Comparison of ENCODE assay signal across 8 mouse cellular contexts in genomic region chr7:142656055-142656454, GRCm38 (mm10). TPM values are rescaled to one million over a fixed set of nuclear protein-coding genes. Genes with fewer than 3 reads are reported as not detected.
A peak's percentile ranks its signal among the peaks of the same experiment; 100 is the strongest.
DNase-seq lines count a peak whose midpoint lies in the region; ATAC-seq and TF ChIP-seq lines count a peak whose summit lies in the region.

No protein-coding gene starts in this region.

- 29% methylated on average over 4 of the region's 4 CpGs for WGBS in forebrain, embryonic 11.5 days
- 40% methylated on average over 4 of the region's 4 CpGs for WGBS in forebrain, postnatal 0 days
- 56% methylated on average over 4 of the region's 4 CpGs for WGBS in lung, postnatal 0 days
- 28% methylated on average over 3 of the region's 4 CpGs for WGBS in limb, embryonic 14.5 days
- 43% methylated on average over 4 of the region's 4 CpGs for WGBS in stomach, postnatal 0 days

- H3K27ac ChIP-seq in forebrain, embryonic 11.5 days (ENCODE audit: low read depth, low read length) = no peak overlapping the region
- H3K27ac ChIP-seq in forebrain, postnatal 0 days (ENCODE audit: low read depth, low read length) = no peak overlapping the region
- H3K27ac ChIP-seq in lung, postnatal 0 days (ENCODE audit: low read length) = no peak overlapping the region
- H3K27ac ChIP-seq in limb, embryonic 14.5 days (replicated peaks; ENCODE audit: low read depth, low read length) = peak overlapping the region; percentile 72; the same call in 1 of the 2 replicates
- no peak overlapping the region for H3K27ac ChIP-seq in stomach, postnatal 0 days (replicated peaks)

- peak; percentile 55 for DNase-seq in forebrain, embryonic 11.5 days (ENCODE audit: low spot score)
- DNase-seq in forebrain, postnatal 0 days = no peak
- peak; percentile 18 for DNase-seq in lung, postnatal 0 days (ENCODE audit: low spot score)
- DNase-seq in lung, postnatal 10 days = no peak
- DNase-seq in limb, embryonic 14.5 days (ENCODE audit: low spot score) = peak; percentile 77
- DNase-seq in stomach, postnatal 0 days (ENCODE audit: low spot score) = peak; percentile 63
- DNase-seq in frontal cortex, postnatal 14 days (ENCODE audit: low spot score in 2 of 2) = no peak
- no peak for DNase-seq in cerebellum, adult 11-12 months

- TF ChIP-seq CTCF in forebrain, postnatal 0 days (IDR thresholded peaks at IDR 0.05; ENCODE audit: low read depth) = no peak
- no peak for TF ChIP-seq CTCF in lung, postnatal 0 days (IDR thresholded peaks at IDR 0.05)
- TF ChIP-seq CTCF in stomach, postnatal 0 days (IDR thresholded peaks at IDR 0.05; ENCODE audit: low read depth) = no peak

- no peaks in the 10 kb centered on the region for H3K36me3 ChIP-seq in forebrain, embryonic 11.5 days (ENCODE audit: control insufficient read depth, insufficient read depth, low read length)
- no peaks in the 10 kb centered on the region for H3K36me3 ChIP-seq in forebrain, postnatal 0 days (ENCODE audit: insufficient read depth)
- no peaks in the 10 kb centered on the region for H3K36me3 ChIP-seq in lung, postnatal 0 days (ENCODE audit: insufficient read depth, low read length)
- peaks cover 57% of the 10 kb centered on the region for H3K36me3 ChIP-seq in limb, embryonic 14.5 days (ENCODE audit: control insufficient read depth, insufficient read depth, low read length)
- H3K36me3 ChIP-seq in stomach, postnatal 0 days (ENCODE audit: control insufficient read depth, insufficient read depth, low read length) = 0 out of 2 replicates have a peak, but pooled peaks cover 3% of the 10 kb centered on the region

- H3K4me1 ChIP-seq in forebrain, embryonic 11.5 days (replicated peaks; ENCODE audit: control insufficient read depth, insufficient read depth, low read length) = peaks cover 12% of the 10 kb centered on the region
- no peaks in the 10 kb centered on the region for H3K4me1 ChIP-seq in forebrain, postnatal 0 days (ENCODE audit: insufficient read depth)
- no peaks in the 10 kb centered on the region; the same call in 1 of the 2 replicates for H3K4me1 ChIP-seq in lung, postnatal 0 days (ENCODE audit: insufficient read depth, low read depth, low read length)
- no peaks in the 10 kb centered on the region for H3K4me1 ChIP-seq in limb, embryonic 14.5 days (ENCODE audit: control insufficient read depth, insufficient read depth, low read length)
- H3K4me1 ChIP-seq in stomach, postnatal 0 days (replicated peaks; ENCODE audit: control insufficient read depth, insufficient read depth) = no peaks in the 10 kb centered on the region

- ATAC-seq in forebrain, embryonic 11.5 days (replicated peaks; ENCODE audit: low FRiP score) = no peak
- ATAC-seq in forebrain, postnatal 0 days = no peak
- no peak for ATAC-seq in lung, postnatal 0 days
- peak; percentile 5; the same call in 1 of the 2 replicates for ATAC-seq in limb, embryonic 14.5 days (ENCODE audit: low FRiP score, low read depth)
- ATAC-seq in stomach, postnatal 0 days (ENCODE audit: low FRiP score, low TSS enrichment) = peak; percentile 36; the same call in 1 of the 2 replicates

- no peak overlapping the region for H3K4me3 ChIP-seq in forebrain, embryonic 11.5 days (ENCODE audit: low read depth, low read length)
- H3K4me3 ChIP-seq in forebrain, postnatal 0 days (ENCODE audit: low read depth, low read length) = no peak overlapping the region
- no peak overlapping the region for H3K4me3 ChIP-seq in lung, postnatal 0 days (ENCODE audit: low read depth, low read length)
- peak overlapping the region; percentile 71 for H3K4me3 ChIP-seq in limb, embryonic 14.5 days (replicated peaks; ENCODE audit: low read length)
- peak overlapping the region; percentile 35; the same call in 1 of the 2 replicates for H3K4me3 ChIP-seq in stomach, postnatal 0 days (ENCODE audit: low read depth, low read length)

- TF ChIP-seq POLR2A in limb, embryonic 14.5 days (IDR thresholded peaks at IDR 0.05; ENCODE audit: borderline replicate concordance, extremely low read depth, insufficient read depth, insufficient read length) = no peak

- peaks cover 81% of the 10 kb centered on the region for H3K27me3 ChIP-seq in forebrain, embryonic 11.5 days (ENCODE audit: control insufficient read depth, insufficient read depth, low read length)
- peaks cover 80% of the 10 kb centered on the region for H3K27me3 ChIP-seq in forebrain, postnatal 0 days (ENCODE audit: insufficient read depth, low read length)
- peaks cover 50% of the 10 kb centered on the region for H3K27me3 ChIP-seq in lung, postnatal 0 days (replicated peaks; ENCODE audit: insufficient read depth, low read length)
- peaks cover 59% of the 10 kb centered on the region for H3K27me3 ChIP-seq in limb, embryonic 14.5 days (ENCODE audit: control insufficient read depth, insufficient read depth, low read length)
- peaks cover 4% of the 10 kb centered on the region for H3K27me3 ChIP-seq in stomach, postnatal 0 days (ENCODE audit: control insufficient read depth, insufficient read depth, low read length)

- H3K9me3 ChIP-seq in forebrain, embryonic 11.5 days (ENCODE audit: control insufficient read depth, low read length) = no peaks in the 10 kb centered on the region
- no peaks in the 10 kb centered on the region for H3K9me3 ChIP-seq in forebrain, postnatal 0 days (ENCODE audit: low read length)
- no peaks in the 10 kb centered on the region for H3K9me3 ChIP-seq in lung, postnatal 0 days (ENCODE audit: low read length)
- no peaks in the 10 kb centered on the region for H3K9me3 ChIP-seq in limb, embryonic 14.5 days (ENCODE audit: control insufficient read depth, low read length)
- no peaks in the 10 kb centered on the region for H3K9me3 ChIP-seq in stomach, postnatal 0 days (ENCODE audit: control insufficient read depth, low read length)

- H3K9ac ChIP-seq in forebrain, embryonic 11.5 days (ENCODE audit: low read length) = no peak overlapping the region
- no peak overlapping the region for H3K9ac ChIP-seq in forebrain, postnatal 0 days
- no peak overlapping the region for H3K9ac ChIP-seq in lung, postnatal 0 days (replicated peaks; ENCODE audit: low read depth)
- H3K9ac ChIP-seq in limb, embryonic 14.5 days (ENCODE audit: low read depth, low read length, severe bottlenecking) = peak overlapping the region; percentile 96
- H3K9ac ChIP-seq in stomach, postnatal 0 days (ENCODE audit: low read length) = no peak overlapping the region

- no peak overlapping the region for H3K4me2 ChIP-seq in forebrain, embryonic 11.5 days (ENCODE audit: low read depth, low read length, severe bottlenecking)
- no peak overlapping the region for H3K4me2 ChIP-seq in forebrain, postnatal 0 days (ENCODE audit: low read depth)
- H3K4me2 ChIP-seq in lung, postnatal 0 days (replicated peaks; ENCODE audit: low read depth, low read length) = no peak overlapping the region
- H3K4me2 ChIP-seq in limb, embryonic 14.5 days (replicated peaks; ENCODE audit: low read depth, low read length, severe bottlenecking) = peak overlapping the region; percentile 67
- peak overlapping the region; percentile 56 for H3K4me2 ChIP-seq in stomach, postnatal 0 days (replicated peaks; ENCODE audit: low read depth)

- no peak for TF ChIP-seq EP300 in lung, postnatal 0 days (IDR thresholded peaks at IDR 0.05)
- TF ChIP-seq EP300 in stomach, postnatal 0 days (optimal IDR thresholded peaks at IDR 0.05) = no peak

RNA-seq across cellular contexts. Expression of gene Igf2, which starts 10.6 kb away (rescaled TPM):
- polyA plus RNA-seq in forebrain, embryonic 11.5 days (2014; fragmentation: Nextera tagmentation; extraction: Ambion mirVana) = 121 and 141 TPM in 2 replicates
- total RNA-seq in forebrain, postnatal 0 days (2014; rRNA removed) = 152 and 288 TPM in 2 replicates
- polyA plus RNA-seq in forebrain, postnatal 0 days (2015; fragmentation: Nextera tagmentation; extraction: Ambion mirVana) = 149 and 152 TPM in 2 replicates
- 131 and 135 TPM in 2 replicates for polyA plus RNA-seq in lung, postnatal 0 days (2015; fragmentation: Nextera tagmentation; extraction: Ambion mirVana)
- 4,240 and 5,416 TPM in 2 replicates for polyA plus RNA-seq in limb, embryonic 14.5 days (2012; rRNA removed)
- 1,472 and 1,504 TPM in 2 replicates for polyA plus RNA-seq in limb, embryonic 14.5 days (2014; fragmentation: Nextera tagmentation; extraction: Ambion mirVana)
- polyA plus RNA-seq in stomach, postnatal 0 days (2015; fragmentation: Nextera tagmentation; extraction: Ambion mirVana) = 287 and 390 TPM in 2 replicates

RNA-seq across cellular contexts. Expression of gene Gm49394, which starts 13.7 kb away (rescaled TPM):
- polyA plus RNA-seq in forebrain, embryonic 11.5 days (2014; fragmentation: Nextera tagmentation; extraction: Ambion mirVana) = not detected in 2 replicates
- 0.08 TPM in 1 of 2 replicates, not detected in the other for total RNA-seq in forebrain, postnatal 0 days (2014; rRNA removed)
- 0.06 TPM in 1 of 2 replicates, not detected in the other for polyA plus RNA-seq in forebrain, postnatal 0 days (2015; fragmentation: Nextera tagmentation; extraction: Ambion mirVana)
- not detected in 2 replicates for polyA plus RNA-seq in lung, postnatal 0 days (2015; fragmentation: Nextera tagmentation; extraction: Ambion mirVana)
- 1.4 and 2.8 TPM in 2 replicates for polyA plus RNA-seq in limb, embryonic 14.5 days (2012; rRNA removed)
- polyA plus RNA-seq in limb, embryonic 14.5 days (2014; fragmentation: Nextera tagmentation; extraction: Ambion mirVana) = 0.19 and 0.41 TPM in 2 replicates
- polyA plus RNA-seq in stomach, postnatal 0 days (2015; fragmentation: Nextera tagmentation; extraction: Ambion mirVana) = not detected in 2 replicates

Comparison
In these comparisons a context has a peak if more than half of its experiments do, and no peak if none do; other contexts are left out.
1. DNase-seq: peak in forebrain, embryonic 11.5 days (single experiment), lung, postnatal 0 days (single experiment), limb, embryonic 14.5 days (single experiment) and stomach, postnatal 0 days (single experiment); none in forebrain, postnatal 0 days (single experiment), lung, postnatal 10 days (single experiment), frontal cortex, postnatal 14 days (0 of 2) and cerebellum, adult 11-12 months (single experiment).
2. ATAC-seq: peak in limb, embryonic 14.5 days (single experiment) and stomach, postnatal 0 days (single experiment); none in forebrain, embryonic 11.5 days (single experiment), forebrain, postnatal 0 days (single experiment) and lung, postnatal 0 days (single experiment).
3. H3K4me2 ChIP-seq: peak in limb, embryonic 14.5 days (single experiment) and stomach, postnatal 0 days (single experiment); none in forebrain, embryonic 11.5 days (single experiment), forebrain, postnatal 0 days (single experiment) and lung, postnatal 0 days (single experiment).
4. H3K4me3 ChIP-seq: peak in limb, embryonic 14.5 days (single experiment) and stomach, postnatal 0 days (single experiment); none in forebrain, embryonic 11.5 days (single experiment), forebrain, postnatal 0 days (single experiment) and lung, postnatal 0 days (single experiment).